ENCODE assay signal across 14 mouse cellular contexts in the genomic region with DNA sequence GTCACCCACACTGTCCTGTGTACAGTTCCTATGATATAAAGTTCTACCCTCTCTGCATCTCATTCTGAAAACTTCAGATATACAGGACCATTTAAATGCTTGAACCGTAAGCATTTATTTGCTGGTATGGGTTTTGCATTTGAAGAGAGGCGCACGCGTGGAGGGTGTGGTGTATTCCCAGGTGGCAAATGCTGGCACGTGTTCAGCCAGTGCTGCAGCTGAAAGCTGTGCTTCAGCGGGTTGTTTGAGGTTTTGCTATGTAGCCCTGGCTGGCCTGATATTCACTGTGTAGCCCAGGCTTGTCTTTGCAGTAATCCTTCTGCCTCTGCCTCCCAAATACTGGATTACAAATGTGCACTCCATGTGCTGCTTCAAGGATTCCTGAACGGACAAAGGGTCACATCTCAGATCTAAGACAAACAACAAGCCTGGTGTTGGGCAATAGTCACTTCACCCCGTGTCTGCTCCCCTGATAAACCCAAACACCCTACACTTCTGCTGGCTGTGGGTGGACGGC.
DNase-seq lines count a peak whose midpoint lies in the region; ATAC-seq and TF ChIP-seq lines count a peak whose summit lies in the region.
"Had no signal": no experiment of that assay in that cellular context is flagged by ENCODE, and none has a peak within 500 bp of the region (broad histone marks: within the 10 kb centered on the region; RNA-seq: fewer than 3 reads in every experiment).

No protein-coding gene starts in this region.

- no peaks in the 10 kb centered on the region for H3K27me3 ChIP-seq in heart, adult 2 months (ENCODE audit: control insufficient read depth, insufficient read depth, low read length)
- no peaks in the 10 kb centered on the region for H3K27me3 ChIP-seq in heart, embryonic 12.5 days (replicated peaks)
- no peaks in the 10 kb centered on the region for H3K27me3 ChIP-seq in heart, embryonic 13.5 days (replicated peaks)
- no peaks in the 10 kb centered on the region for H3K27me3 ChIP-seq in hindbrain, embryonic 16.5 days (replicated peaks; ENCODE audit: control insufficient read depth, insufficient read depth, low read length)

- no peak for TF ChIP-seq CTCF in heart, adult 2 months (IDR thresholded peaks at IDR 0.05)
- TF ChIP-seq CTCF in brain, embryonic 14.5 days (IDR thresholded peaks at IDR 0.05; ENCODE audit: borderline replicate concordance, extremely low read depth, insufficient read depth, insufficient read length): no peak

- H3K9me3 ChIP-seq in heart, embryonic 12.5 days (replicated peaks): peaks cover 2% of the 10 kb centered on the region; the same call in 1 of the 2 replicates
- 0 out of 2 replicates have a peak, but pooled peaks cover 3% of the 10 kb centered on the region for H3K9me3 ChIP-seq in heart, embryonic 13.5 days
- H3K9me3 ChIP-seq in hindbrain, embryonic 16.5 days (ENCODE audit: control insufficient read depth, low read length): no peaks in the 10 kb centered on the region

- H3K36me3 ChIP-seq in heart, adult 2 months (ENCODE audit: control insufficient read depth, insufficient read depth, low read length): peaks cover 3% of the 10 kb centered on the region; the same call in 1 of the 2 replicates
- H3K36me3 ChIP-seq in heart, embryonic 12.5 days: peaks cover 21% of the 10 kb centered on the region; the same call in 1 of the 2 replicates
- peaks cover 28% of the 10 kb centered on the region for H3K36me3 ChIP-seq in heart, embryonic 13.5 days
- no peaks in the 10 kb centered on the region for H3K36me3 ChIP-seq in hindbrain, embryonic 16.5 days (ENCODE audit: control insufficient read depth, insufficient read depth, low read length)

- TF ChIP-seq POLR2A in heart, adult 2 months (IDR thresholded peaks at IDR 0.05; ENCODE audit: insufficient read depth, low read depth, low read length): no peak
- no peak for TF ChIP-seq POLR2A in brain, embryonic 14.5 days (IDR thresholded peaks at IDR 0.05; ENCODE audit: borderline replicate concordance, extremely low read depth, insufficient read depth, insufficient read length, poor library complexity, severe bottlenecking)

- H3K4me3 ChIP-seq in heart, adult 2 months: no peak overlapping the region
- H3K4me3 ChIP-seq in heart, embryonic 12.5 days: no peak overlapping the region
- no peak overlapping the region for H3K4me3 ChIP-seq in heart, embryonic 13.5 days
- no peak overlapping the region for H3K4me3 ChIP-seq in hindbrain, embryonic 16.5 days (ENCODE audit: low read length)
- H3K4me3 ChIP-seq: layer of hippocampus, adult 2 months had no signal

- H3K27ac ChIP-seq in heart, adult 2 months: peak overlapping the region; percentile 68
- no peak overlapping the region for H3K27ac ChIP-seq in heart, embryonic 12.5 days (ENCODE audit: poor library complexity, severe bottlenecking)
- H3K27ac ChIP-seq in heart, embryonic 13.5 days (replicated peaks): peak overlapping the region; percentile 54
- H3K27ac ChIP-seq in hindbrain, embryonic 16.5 days (ENCODE audit: low read depth, low read length): no peak overlapping the region
- H3K27ac ChIP-seq: hindbrain, embryonic 14.5 days; layer of hippocampus, adult 2 months; liver, embryonic 14.5 days; stomach, postnatal 0 days had no signal

- intact Hi-C loops in heart, adult 2 months (cut with DNase I): no loop called here
- intact Hi-C loops in left cerebral cortex, postnatal 4 days (cut with DNase I): no loop called here

- no peak overlapping the region for H3K9ac ChIP-seq in heart, adult 2 months (ENCODE audit: low read depth, low read length)
- no peak overlapping the region for H3K9ac ChIP-seq in heart, embryonic 12.5 days
- H3K9ac ChIP-seq in heart, embryonic 13.5 days: no peak overlapping the region
- no peak overlapping the region for H3K9ac ChIP-seq in hindbrain, embryonic 16.5 days (ENCODE audit: low read depth, low read length)
- H3K9ac ChIP-seq: hindbrain, embryonic 14.5 days; liver, embryonic 14.5 days had no signal

- H3K79me2 ChIP-seq in heart, adult 2 months (replicated peaks; ENCODE audit: control insufficient read depth, insufficient read depth, low read length): no peaks in the 10 kb centered on the region

- peaks cover 6% of the 10 kb centered on the region; the same call in 1 of the 2 replicates for H3K4me1 ChIP-seq in heart, adult 2 months (ENCODE audit: control insufficient read depth, insufficient read depth, low read length)
- peaks cover 9% of the 10 kb centered on the region; the same call in 1 of the 2 replicates for H3K4me1 ChIP-seq in heart, embryonic 12.5 days (replicated peaks)
- peaks cover 18% of the 10 kb centered on the region for H3K4me1 ChIP-seq in heart, embryonic 13.5 days
- H3K4me1 ChIP-seq in hindbrain, embryonic 16.5 days (ENCODE audit: control insufficient read depth, insufficient read depth, low read depth, low read length): no peaks in the 10 kb centered on the region

- ATAC-seq in heart, embryonic 12.5 days (ENCODE audit: insufficient number of reproducible peaks, low FRiP score): no peak
- ATAC-seq in heart, embryonic 13.5 days (ENCODE audit: extremely low read depth, insufficient number of reproducible peaks, low FRiP score, low TSS enrichment): no peak
- ATAC-seq in hindbrain, embryonic 16.5 days: no peak
- ATAC-seq: CD4-positive, CD25-positive, alpha-beta regulatory T cell, adult 4 months had no signal

- WGBS in heart, adult 2 months: 43% methylated on average over 9 of the region's 9 CpGs
- WGBS in heart, embryonic 12.5 days: 76% methylated on average over 9 of the region's 9 CpGs
- WGBS in heart, embryonic 13.5 days: 74% methylated on average over 9 of the region's 9 CpGs
- WGBS in hindbrain, embryonic 16.5 days: 87% methylated on average over 9 of the region's 9 CpGs

- DNase-seq in heart, adult 2 months: peak; percentile 39 to 52
- peak; percentile 42 for DNase-seq in ES-CJ7 (ENCODE audit: low read depth, low spot score)
- peak; percentile 25 for DNase-seq in brain, embryonic 14.5 days (ENCODE audit: low read depth)
- no peak for DNase-seq in thymus, postnatal 36 days
- no peak for DNase-seq in left cerebral cortex, postnatal 4 days
- DNase-seq: cerebellum, adult 11-12 months had no signal

- no peak for TF ChIP-seq EP300 in heart, adult 2 months (IDR thresholded peaks at IDR 0.05; ENCODE audit: insufficient read depth, low read depth, low read length)

- no peak overlapping the region for H3K4me2 ChIP-seq in heart, embryonic 12.5 days
- H3K4me2 ChIP-seq in heart, embryonic 13.5 days: no peak overlapping the region
- no peak overlapping the region for H3K4me2 ChIP-seq in hindbrain, embryonic 16.5 days (ENCODE audit: low read length)
- H3K4me2 ChIP-seq: hindbrain, embryonic 14.5 days had no signal

Comparison
In these comparisons a context has a peak if more than half of its experiments do, and no peak if none do; other contexts are left out.
1. H3K27ac ChIP-seq: peak in heart, adult 2 months (single experiment) and heart, embryonic 13.5 days (single experiment); none in heart, embryonic 12.5 days (single experiment) and hindbrain, embryonic 16.5 days (single experiment).
2. DNase-seq: peak in heart, adult 2 months (2 of 2), ES-CJ7 (single experiment) and brain, embryonic 14.5 days (single experiment); none in thymus, postnatal 36 days (0 of 2) and left cerebral cortex, postnatal 4 days (single experiment).